Mouse (Mus musculus) heart, embryonic 13.5 days (tissue): Measurements from ENCODE around the gene Lpcat1. TPM values are rescaled to one million over a fixed set of nuclear protein-coding genes. Genes with fewer than 3 reads are reported as not detected.

Experiments used
- ATAC-seq: fragments of 200-750 bp; cut with Nextera tagmentation; 2 replicates; pipeline ENCODE4 v1.8.0; 2017; ENCODE audit warnings: moderate TSS enrichment; ENCODE audit not compliant: insufficient number of reproducible peaks, low FRiP score, low TSS enrichment; ENCODE audit errors: extremely low read depth
- H3K27ac ChIP-seq: fragments of 300-500 bp; sonication (generic); replicated peaks from 2 replicates; pipeline ENCODE4 v1.5.1; 2015; ENCODE audit warnings: moderate library complexity, mild to moderate bottlenecking, inconsistent platforms
- H3K27me3 ChIP-seq: fragments of 300-500 bp; sonication (generic); replicated peaks from 2 replicates; pipeline ENCODE4 v1.6.1; 2015; ENCODE audit warnings: mild to moderate bottlenecking, inconsistent platforms
- H3K36me3 ChIP-seq: fragments of 300-500 bp; sonication (generic); 2 replicates; pipeline ENCODE4 v1.6.1; 2015; ENCODE audit warnings: mild to moderate bottlenecking, inconsistent platforms
- H3K4me1 ChIP-seq: fragments of 300-500 bp; sonication (generic); 2 replicates; pipeline ENCODE4 v1.6.1; 2015; ENCODE audit warnings: inconsistent platforms
- H3K4me2 ChIP-seq: fragments of 300-500 bp; sonication (generic); 2 replicates; pipeline ENCODE4 v1.6.1; 2015; ENCODE audit warnings: inconsistent platforms, mild to moderate bottlenecking, moderate library complexity
- H3K4me3 ChIP-seq: fragments of 300-500 bp; sonication (generic); 2 replicates; pipeline ENCODE4 v1.5.1; 2015; ENCODE audit warnings: moderate library complexity, mild to moderate bottlenecking, inconsistent platforms
- H3K9ac ChIP-seq: fragments of 300-500 bp; sonication (generic); 2 replicates; pipeline ENCODE4 v1.6.1; 2015; ENCODE audit warnings: inconsistent platforms, mild to moderate bottlenecking, moderate library complexity
- H3K9me3 ChIP-seq: fragments of 300-500 bp; sonication (generic); 2 replicates; pipeline ENCODE4 v1.6.1; 2016; ENCODE audit warnings: inconsistent platforms
- WGBS: fragments of 180-500 bp; shearing (Covaris S2); methylation state at CpG from one replicate; pipeline ENCODE4 v1.1.7; 2015; ENCODE audit warnings: mixed read lengths; 5-methylcytosine and 5-hydroxymethylcytosine counted together
- polyA plus RNA-seq: library from polyadenylated mRNA; unstranded; fragments of >200 nt; fragmentation: Nextera tagmentation; extraction: Ambion mirVana; gene quantifications from 2 replicates; pipeline ENCODE4 v1.2.1, GENCODE M21; 2015

Lpcat1 gene
- polyA plus RNA-seq, 1 experiment from 2014 or later: 16.0 TPM

GRCm38 (mm10) chr13:73466411-73466810, 586 bp upstream of the Lpcat1 start:
- 57% methylated on average over 3 of the region's 3 CpGs for WGBS

DNA sequence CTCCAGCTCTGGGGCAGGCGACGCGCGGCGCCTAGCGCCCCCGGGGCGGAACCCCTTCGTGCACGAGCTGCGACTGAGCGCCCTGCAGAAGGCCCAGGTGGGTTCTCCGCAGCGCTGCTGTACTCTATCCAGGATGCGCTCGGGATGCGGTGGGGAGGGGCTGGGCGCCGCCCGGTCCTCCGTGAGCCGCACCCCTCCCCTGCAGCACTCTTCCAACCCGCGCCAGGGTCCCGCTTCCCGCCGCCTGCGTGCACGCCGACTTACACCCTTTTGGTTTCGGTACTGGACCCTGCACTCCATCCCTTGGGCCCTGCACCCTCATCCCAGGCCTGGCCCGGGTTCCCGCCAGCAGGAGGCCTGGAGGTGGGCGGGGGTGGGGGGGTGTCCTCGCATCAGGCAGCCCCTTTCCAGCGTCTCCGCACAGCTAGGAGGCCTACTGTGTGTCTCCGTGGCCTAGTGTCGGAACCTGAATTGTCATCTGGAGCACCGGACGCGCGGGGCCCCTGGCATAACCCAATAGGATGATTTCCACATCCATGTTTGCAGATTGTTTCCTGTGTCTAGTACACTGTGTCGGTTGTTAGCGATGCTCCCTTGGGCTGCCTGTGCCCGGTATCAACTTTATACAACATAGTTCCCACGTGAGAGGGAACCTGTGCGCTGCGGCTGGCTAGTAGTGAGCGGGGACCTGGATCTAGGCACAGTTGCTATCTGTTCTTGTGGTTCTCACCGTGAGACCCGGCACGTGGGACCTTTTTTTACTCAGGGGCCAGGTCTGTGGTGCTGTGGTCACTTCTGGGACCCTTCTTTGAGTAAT, 632 bp downstream of the Lpcat1 start:
- Histone ChIP-seq H3K4me3 (peak overlapping the region; percentile 92), H3K4me1 (peaks cover 36% of the 10 kb centered on the region), H3K9me3 (no peaks in the 10 kb centered on the region), H3K4me2 (peak overlapping the region; percentile 96), H3K27ac (peak overlapping the region; percentile 94), H3K36me3 (no peaks in the 10 kb centered on the region), H3K9ac (peak overlapping the region; percentile 90), H3K27me3 (no peaks in the 10 kb centered on the region)
- ATAC-seq: peak; percentile 70
- 3% methylated on average over 49 of the region's 53 CpGs for WGBS

More at GRCm38 (mm10) chr13:73466411-73466810, 586 bp upstream of the Lpcat1 start:
- Histone ChIP-seq H3K4me3 (peak overlapping the region; percentile 92), H3K4me1 (peaks cover 33% of the 10 kb centered on the region), H3K27ac (peak overlapping the region; percentile 94; the same call in 1 of the 2 replicates), H3K9ac (no peak overlapping the region), H3K9me3 (no peaks in the 10 kb centered on the region), H3K4me2 (peak overlapping the region; percentile 96), H3K36me3 (no peaks in the 10 kb centered on the region), H3K27me3 (no peaks in the 10 kb centered on the region)
- no peak for ATAC-seq

DNA sequence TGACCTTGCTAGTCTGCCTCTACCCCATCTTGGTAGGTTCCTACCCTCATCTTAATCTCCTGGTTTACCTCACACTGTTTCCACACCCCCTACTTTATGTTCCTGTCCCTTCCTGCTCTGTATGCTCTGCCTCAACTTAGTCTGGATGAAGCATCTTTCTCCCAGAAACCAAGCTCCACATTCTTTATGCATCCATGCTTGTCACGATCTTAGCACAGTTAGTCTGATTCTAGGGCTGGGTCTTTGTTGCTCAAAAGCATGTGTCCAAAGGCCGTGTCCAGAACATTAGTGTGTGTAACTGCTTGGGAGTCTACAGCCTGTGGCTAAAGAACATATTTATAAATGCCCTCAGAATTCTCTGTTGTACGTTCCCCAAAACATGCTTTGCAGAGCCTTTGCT, 1.8 kb downstream of the Lpcat1 start:
- peaks cover 42% of the 10 kb centered on the region for H3K4me1 ChIP-seq
- no peaks in the 10 kb centered on the region for H3K27me3 ChIP-seq
- H3K9me3 ChIP-seq: no peaks in the 10 kb centered on the region
- H3K9ac ChIP-seq: peak overlapping the region; percentile 90
- WGBS: 73% methylated on average over 3 of the region's 3 CpGs
- peak overlapping the region; percentile 92 for H3K4me3 ChIP-seq
- peak overlapping the region; percentile 96 for H3K4me2 ChIP-seq
- H3K36me3 ChIP-seq: no peaks in the 10 kb centered on the region
- H3K27ac ChIP-seq: no peak overlapping the region
- no peak for ATAC-seq

DNA sequence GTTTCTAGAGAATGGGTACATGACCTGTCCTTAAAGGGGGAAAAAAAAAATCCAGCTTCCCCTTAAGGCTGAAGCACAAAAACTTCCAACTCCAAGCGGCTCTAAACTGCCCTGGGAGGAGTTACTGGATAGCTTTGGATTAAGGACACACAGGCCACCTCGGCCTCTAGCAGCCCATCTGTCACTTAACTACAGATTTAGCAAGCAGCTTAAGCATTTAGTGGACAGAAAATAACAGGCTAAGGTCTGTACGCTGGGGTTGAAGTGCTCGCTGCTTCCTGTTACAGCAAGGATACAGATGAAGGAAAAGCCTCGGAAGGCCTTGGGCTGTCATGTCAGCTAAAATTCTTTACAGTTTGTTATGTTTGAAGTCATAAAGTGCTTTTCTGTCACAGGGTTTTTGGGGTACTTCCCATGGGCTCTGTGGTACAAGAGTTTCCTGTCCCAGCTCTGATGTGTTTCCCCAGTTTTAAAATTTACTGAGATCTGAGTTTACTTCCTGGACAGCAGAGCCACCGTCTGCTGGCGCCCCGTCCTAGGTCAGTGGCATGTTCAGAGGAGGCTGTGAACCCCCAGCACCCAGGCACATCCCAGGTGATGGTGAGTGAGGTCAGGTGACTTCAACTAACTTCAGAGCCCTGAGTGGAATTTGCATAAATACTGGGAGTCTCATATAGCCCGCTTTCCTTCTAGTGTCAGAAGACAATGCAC, 2.4 kb downstream of the Lpcat1 start:
- Histone ChIP-seq H3K36me3 (no peaks in the 10 kb centered on the region), H3K4me2 (peak overlapping the region; percentile 96), H3K4me3 (peak overlapping the region; percentile 92; the same call in 1 of the 2 replicates), H3K27ac (no peak overlapping the region; the same call in 1 of the 2 replicates), H3K9ac (peak overlapping the region; percentile 90; the same call in 1 of the 2 replicates), H3K27me3 (no peaks in the 10 kb centered on the region), H3K9me3 (no peaks in the 10 kb centered on the region), H3K4me1 (peaks cover 48% of the 10 kb centered on the region)
- 65% methylated on average over 9 of the region's 9 CpGs for WGBS
- no peak for ATAC-seq

DNA sequence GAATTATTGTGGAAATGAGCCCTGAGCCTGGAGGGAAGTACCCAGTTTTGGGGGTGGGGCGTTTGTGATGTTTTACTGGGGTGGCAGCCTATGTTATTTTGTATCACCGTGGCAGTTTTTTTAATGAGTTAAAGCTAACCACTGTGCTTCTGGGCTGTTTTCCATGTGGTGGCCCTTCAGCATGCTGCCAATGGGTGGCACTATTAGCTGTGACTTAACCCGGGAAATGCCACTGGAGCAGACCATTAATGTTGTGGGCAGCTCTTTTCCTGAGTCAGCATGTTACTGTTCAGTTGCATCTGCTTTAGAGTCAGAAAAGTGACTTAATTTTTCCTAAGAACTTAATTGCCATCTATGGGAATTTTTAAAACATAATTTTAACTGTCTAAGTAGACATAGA, 5.5 kb downstream of the Lpcat1 start:
- no peak overlapping the region for H3K27ac ChIP-seq
- H3K4me2 ChIP-seq: no peak overlapping the region
- 73% methylated on average over 3 of the region's 3 CpGs for WGBS
- peaks cover 2% of the 10 kb centered on the region; the same call in 1 of the 2 replicates for H3K36me3 ChIP-seq
- H3K4me3 ChIP-seq: no peak overlapping the region
- no peaks in the 10 kb centered on the region for H3K27me3 ChIP-seq
- peaks cover 72% of the 10 kb centered on the region for H3K4me1 ChIP-seq
- no peak overlapping the region for H3K9ac ChIP-seq
- ATAC-seq: no peak
- no peaks in the 10 kb centered on the region for H3K9me3 ChIP-seq

- no peaks in the 10 kb centered on the region for H3K9me3 ChIP-seq
- H3K4me2 ChIP-seq: no peak overlapping the region
- no peak overlapping the region for H3K27ac ChIP-seq
- 88% methylated on average over 2 of the region's 2 CpGs for WGBS
- peaks cover 2% of the 10 kb centered on the region; the same call in 1 of the 2 replicates for H3K36me3 ChIP-seq
- no peak overlapping the region for H3K4me3 ChIP-seq
- no peaks in the 10 kb centered on the region for H3K27me3 ChIP-seq
- H3K9ac ChIP-seq: no peak overlapping the region
- H3K4me1 ChIP-seq: peaks cover 68% of the 10 kb centered on the region
- no peak for ATAC-seq
Observed at GRCm38 (mm10) chr13:73473746-73474145, 6.7 kb downstream of the Lpcat1 start.

DNA sequence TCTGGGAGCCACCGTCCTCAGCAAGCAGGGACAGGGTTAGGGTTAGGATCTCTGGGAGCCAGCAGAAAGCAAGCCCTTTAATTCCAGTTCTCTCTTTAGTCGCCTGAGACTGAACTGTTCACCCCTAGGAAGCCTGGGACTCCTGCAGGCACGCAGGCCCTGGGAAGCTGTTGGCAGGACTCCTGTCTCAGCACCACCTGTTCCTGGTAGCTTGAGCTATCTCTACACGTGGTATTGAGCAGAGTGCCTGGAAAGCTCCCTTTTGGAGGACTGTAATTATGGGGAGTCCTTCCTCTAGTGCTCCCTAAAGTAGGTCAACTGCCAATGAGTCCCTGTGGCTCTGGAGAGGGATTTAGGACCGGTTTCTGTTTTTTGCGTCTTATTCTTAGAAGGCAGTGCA, 7.2 kb downstream of the Lpcat1 start:
- Histone ChIP-seq H3K36me3 (peaks cover 2% of the 10 kb centered on the region; the same call in 1 of the 2 replicates), H3K9ac (no peak overlapping the region), H3K27ac (no peak overlapping the region), H3K9me3 (no peaks in the 10 kb centered on the region), H3K4me3 (no peak overlapping the region), H3K4me2 (no peak overlapping the region), H3K4me1 (peaks cover 67% of the 10 kb centered on the region), H3K27me3 (no peaks in the 10 kb centered on the region)
- 74% methylated on average over 6 of the region's 6 CpGs for WGBS
- no peak for ATAC-seq

- ATAC-seq: 0 out of 2 replicates have a peak, but pooled peaks have one; percentile 21
- Histone ChIP-seq H3K27ac (no peak overlapping the region; the same call in 1 of the 2 replicates), H3K4me2 (peak overlapping the region; percentile 16; the same call in 1 of the 2 replicates)
Observed at GRCm38 (mm10) chr13:73475058-73475980, 8.3 kb downstream of the Lpcat1 start.

DNA sequence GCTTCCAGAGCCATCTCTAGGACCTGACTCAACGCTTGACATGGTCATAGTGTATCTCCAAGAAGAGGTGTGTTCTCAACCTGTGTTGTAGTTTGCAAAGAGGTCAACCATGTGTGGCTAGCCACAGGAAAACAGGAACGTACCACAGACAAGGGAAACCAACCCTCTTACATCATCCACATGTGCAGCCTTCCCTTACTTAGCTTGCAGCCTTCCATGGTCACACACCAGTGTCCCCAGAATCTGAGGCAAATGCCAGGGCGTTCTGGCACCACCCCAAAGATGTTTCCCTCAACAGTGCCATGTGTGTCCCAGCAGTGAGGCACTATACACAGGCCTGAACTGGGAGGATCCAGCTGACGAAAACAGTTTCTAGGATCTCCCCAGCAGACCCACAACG, 9.3 kb downstream of the Lpcat1 start:
- Histone ChIP-seq H3K4me2 (no peak overlapping the region), H3K27ac (no peak overlapping the region), H3K4me3 (no peak overlapping the region)

More at GRCm38 (mm10) chr13:73475058-73475980, 8.3 kb downstream of the Lpcat1 start:
- no peak overlapping the region for H3K4me3 ChIP-seq
- no peaks in the 10 kb centered on the region for H3K9me3 ChIP-seq
- WGBS: 63% methylated on average over 12 of the region's 12 CpGs
- H3K9ac ChIP-seq: 0 out of 2 replicates have a peak overlapping the region, but pooled peaks have one; percentile 24
- peaks cover 67% of the 10 kb centered on the region for H3K4me1 ChIP-seq
- H3K27me3 ChIP-seq: no peaks in the 10 kb centered on the region
- peaks cover 2% of the 10 kb centered on the region; the same call in 1 of the 2 replicates for H3K36me3 ChIP-seq

GRCm38 (mm10) chr13:73476796-73477195, 9.8 kb downstream of the Lpcat1 start:
- no peak for ATAC-seq
- WGBS: 62% methylated on average over 8 of the region's 8 CpGs
- H3K9me3 ChIP-seq: no peaks in the 10 kb centered on the region
- no peak overlapping the region; the same call in 1 of the 2 replicates for H3K9ac ChIP-seq
- no peak overlapping the region for H3K4me2 ChIP-seq
- peaks cover 64% of the 10 kb centered on the region for H3K4me1 ChIP-seq
- H3K36me3 ChIP-seq: peaks cover 2% of the 10 kb centered on the region; the same call in 1 of the 2 replicates
- no peak overlapping the region for H3K27ac ChIP-seq
- H3K4me3 ChIP-seq: no peak overlapping the region
- H3K27me3 ChIP-seq: no peaks in the 10 kb centered on the region

More for the DNA sequence above, 9.3 kb downstream of the Lpcat1 start:
- Histone ChIP-seq H3K27me3 (no peaks in the 10 kb centered on the region), H3K4me1 (peaks cover 64% of the 10 kb centered on the region), H3K9ac (no peak overlapping the region), H3K36me3 (peaks cover 2% of the 10 kb centered on the region; the same call in 1 of the 2 replicates), H3K9me3 (no peaks in the 10 kb centered on the region)
- no peak for ATAC-seq
- 76% methylated on average over 5 of the region's 5 CpGs for WGBS
